Mouse (Mus musculus) gastrocnemius, postnatal 10 days (tissue): ENCODE data around the gene Mpc1. TPM values are rescaled to one million over a fixed set of nuclear protein-coding genes. Genes with fewer than 3 reads are reported as not detected.
"Not testable (repeated sequence)": the region's sequence is repeated elsewhere in the genome, so short reads cannot be mapped to it uniquely, and the experiment has no call there.

Source experiments
- DNase-seq: peaks from one replicate; pipeline ENCODE4 v3.0.0; 2021; ENCODE audit warnings: mixed read lengths
- total RNA-seq, 2 experiments: library from RNA; stranded (reverse); gene quantifications; 2 replicates each; pipeline ENCODE4 v1.2.3; 2021

Mpc1 gene
- total RNA-seq, 2 experiments from 2014 or later, result 206 to 242 TPM

DNA sequence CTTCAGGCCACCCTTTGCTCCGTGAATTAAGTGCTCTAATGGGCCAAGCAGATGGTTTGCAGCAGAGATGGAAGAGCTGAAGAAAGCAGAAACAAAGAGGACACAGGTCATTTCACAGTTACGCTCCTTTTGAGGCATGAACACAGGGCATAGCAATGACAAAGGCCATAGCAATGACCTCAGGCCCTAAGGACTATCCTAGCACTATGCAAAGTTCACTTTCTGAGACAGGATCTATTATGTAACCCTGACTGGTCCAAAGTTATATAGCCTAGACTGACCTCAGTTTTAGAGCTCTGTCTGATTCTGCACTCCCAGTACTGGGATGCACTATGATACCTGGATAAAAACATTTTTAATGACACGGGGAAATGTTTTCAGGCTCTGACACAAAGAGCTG is 4.3 kb upstream of the Mpc1 start:
- DNase-seq, result no peak

DNA sequence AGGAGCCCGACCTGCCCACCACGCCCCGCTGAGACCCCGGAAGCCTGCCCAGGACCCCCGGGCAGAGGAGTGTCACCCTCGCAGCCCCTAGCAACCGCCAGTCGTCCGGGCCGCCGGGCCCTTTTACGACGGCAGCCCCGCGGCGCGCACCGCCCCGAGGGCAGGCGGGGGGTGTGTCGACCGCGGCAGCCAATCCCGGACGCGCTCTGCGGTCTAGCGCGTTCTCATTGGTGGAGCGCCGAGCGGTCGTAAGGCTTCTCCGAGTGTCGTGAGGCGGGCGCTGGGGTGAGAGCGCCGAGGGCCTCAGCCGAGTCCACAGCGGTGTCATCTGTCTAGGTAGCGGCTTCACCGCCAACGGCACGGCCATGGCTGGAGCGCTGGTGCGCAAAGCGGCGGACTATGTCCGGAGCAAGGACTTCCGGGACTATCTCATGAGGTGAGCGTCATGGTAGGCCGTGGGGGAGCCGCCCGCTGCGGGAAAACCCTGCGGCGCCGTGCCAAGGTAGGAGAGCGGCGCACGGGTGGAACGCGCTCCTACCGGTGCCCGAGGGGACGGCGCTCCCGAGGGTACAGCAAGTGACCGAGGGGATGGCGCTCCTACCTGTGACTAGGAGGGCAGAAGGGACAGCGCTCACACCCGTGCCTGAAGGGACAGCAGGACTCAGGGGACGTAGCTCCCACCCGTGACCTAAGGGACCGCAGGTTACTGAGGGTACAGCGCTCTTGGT is 986 bp downstream of the Mpc1 start:
- DNase-seq, result peak; percentile 95

DNA sequence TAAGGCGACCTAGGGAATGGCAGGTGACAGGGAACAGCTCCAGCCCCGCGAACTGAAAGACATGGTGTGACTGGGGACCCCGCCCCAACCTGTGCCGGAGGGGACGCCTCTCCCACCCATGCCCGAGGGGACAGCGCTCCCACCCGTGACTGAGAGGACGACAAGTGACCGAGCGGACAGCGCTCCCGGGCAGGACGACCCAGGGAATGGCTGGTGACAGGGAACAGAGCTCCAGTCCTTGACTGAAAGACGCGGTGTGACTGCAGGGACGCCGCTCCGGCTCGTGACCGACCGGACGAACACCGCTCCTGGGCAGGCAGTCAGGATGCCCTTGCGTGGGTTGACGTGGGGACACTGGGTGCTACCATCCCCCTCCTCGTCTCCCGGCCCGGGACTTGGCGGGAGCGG is 1.6 kb downstream of the Mpc1 start:
- peak; percentile 46 for DNase-seq

DNA sequence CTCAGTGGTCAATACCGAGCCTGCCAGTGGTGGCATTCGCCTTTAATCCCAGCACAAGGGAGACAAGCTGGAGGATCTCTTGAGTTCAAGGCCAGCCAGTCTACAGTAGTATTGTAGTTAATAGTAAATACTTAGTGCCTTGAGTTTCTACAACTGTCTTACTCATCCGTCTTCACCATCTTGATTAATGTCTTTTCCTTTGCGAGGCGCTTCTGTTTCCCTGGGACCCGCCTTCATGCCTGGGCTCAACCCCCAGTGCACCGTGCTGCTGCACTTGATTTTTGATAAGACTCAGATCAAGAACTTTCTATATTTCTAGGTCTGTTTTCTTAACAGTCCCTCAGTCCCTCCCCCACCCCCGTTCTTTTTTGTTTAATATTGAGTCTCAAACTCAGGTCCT is 2.4 kb downstream of the Mpc1 start:
- DNase-seq, result no peak

DNA sequence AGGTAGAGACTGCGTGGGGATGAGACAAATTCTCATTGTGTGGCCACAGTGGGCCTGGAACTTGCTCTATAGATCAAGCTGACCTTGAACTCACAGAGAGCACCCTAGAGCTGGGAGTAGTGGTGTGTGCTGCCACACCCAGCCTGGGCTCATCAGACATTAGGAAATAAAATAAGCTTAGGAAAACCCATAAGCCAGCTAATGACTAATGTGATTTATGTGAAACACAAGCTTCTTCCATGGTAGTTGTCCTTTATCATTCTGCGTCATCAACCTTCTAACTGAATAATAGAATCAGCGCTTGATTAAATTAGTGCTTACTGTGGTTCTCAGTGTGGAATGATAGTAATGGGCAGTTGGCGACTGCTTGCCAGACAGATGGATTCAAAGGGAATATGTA is 4.3 kb downstream of the Mpc1 start:
- no peak for DNase-seq

DNA sequence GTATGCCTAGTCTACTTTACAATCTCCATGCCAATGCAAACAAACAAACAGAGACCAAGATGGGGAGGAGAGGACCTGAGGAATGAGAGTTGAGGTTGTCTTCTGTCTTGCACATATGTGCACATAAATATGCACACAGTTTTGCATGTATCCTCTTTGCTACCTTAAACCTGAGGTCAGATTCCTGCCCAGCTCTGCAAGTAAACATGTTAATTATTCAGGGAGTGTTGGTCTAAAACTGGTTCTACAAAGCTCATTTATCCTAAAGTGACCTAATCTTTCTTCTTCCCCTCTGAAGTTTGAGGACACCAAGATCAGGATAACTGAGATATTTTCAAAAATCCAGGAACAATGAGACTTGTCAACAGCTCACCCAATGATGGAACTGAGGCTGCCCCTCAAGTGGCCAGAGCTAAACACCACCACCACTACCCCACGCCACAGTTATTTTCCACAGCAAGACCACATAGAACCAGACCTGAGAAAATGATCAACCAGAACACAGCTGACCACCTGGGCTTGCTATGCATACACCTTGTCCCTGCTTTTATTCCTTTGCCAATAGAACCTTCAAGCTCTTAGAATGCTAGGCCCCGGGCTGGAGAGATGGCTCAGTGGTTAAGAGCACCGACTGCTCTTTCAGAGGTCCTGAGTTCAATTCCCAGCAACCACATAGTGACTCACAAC is 7.4 kb downstream of the Mpc1 start:
- no peak for DNase-seq

DNA sequence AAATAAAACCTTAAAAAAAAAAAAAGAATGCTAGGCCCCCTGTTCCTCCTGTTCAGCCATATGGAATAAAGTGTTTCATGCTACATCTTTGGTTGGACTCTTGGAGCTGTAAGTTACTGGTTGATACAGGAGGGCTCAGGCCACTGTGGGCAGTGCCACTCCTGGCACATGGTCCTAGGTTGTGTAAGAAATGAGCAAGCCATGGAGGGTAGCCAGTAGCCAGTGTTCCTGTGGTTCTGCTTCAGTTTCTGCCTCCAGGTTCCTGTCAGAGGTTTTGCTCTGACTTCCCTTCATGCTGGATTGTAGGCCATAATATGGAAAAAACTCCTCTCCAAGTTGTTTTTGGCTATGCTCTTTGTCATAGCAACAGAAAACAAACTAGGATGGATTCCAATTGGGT is 8.0 kb downstream of the Mpc1 start:
- no peak for DNase-seq

DNA sequence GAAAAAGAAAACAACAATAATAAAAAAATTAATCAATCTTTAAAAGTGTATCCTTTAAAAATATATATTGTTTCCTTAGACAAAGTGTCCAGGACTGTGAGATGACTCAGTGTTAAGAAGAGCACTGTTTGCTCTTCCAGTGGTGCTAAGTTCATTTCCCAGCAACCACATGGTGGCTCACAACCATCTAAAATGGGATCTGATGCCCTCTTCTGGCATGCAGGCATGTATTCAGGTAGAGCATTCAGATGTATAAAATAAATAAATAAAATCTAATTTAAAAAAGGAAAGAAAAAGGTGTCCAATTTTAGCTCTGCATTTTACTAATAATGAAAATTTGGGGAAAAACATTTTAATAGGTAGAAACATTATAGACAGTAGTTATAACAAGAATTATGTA is 13.1 kb downstream of the Mpc1 start:
- no peak for DNase-seq

DNA sequence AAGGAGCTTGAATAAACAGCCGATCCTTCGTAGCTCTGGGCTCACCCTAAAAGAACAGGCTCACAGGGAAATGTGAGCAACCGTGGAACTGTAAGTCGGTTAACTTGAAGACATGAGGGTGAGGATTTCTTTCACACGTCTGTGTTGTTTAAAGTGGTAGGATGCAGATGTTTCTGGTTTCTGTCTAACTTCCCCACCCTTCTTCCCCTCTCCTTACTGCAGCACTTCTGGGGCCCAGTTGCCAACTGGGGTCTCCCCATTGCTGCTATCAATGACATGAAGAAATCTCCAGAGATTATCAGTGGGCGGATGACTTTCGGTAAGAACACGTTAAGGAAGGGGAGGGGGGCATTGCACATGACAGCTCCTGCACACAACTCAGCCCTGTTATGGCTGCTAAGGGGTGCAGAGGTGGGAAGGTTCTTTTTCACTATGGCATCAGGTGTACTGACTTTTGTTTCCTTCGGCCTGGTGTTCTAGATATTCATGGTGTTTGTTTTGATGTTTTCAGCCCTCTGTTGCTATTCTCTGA is 13.7 kb downstream of the Mpc1 start:
- DNase-seq, result no peak

DNA sequence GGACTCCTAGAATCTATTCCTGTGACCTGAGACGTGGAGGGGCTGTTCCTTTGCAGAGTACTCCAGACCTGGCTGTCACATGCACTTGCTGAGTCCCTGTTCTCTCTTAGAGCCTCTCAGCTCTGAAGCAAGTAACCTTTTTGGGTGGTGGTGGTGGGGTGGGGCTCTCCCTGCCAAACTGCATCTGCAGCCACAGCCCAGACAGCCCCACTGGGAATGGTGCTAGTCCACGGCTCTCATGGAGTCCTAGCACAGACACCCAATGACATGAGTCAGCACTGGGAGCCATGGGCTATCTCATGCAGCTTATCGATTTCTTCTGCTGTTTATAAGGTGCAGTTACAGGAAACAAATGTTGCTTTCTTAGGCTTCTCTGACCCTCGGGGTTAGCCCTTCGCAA is 15.0 kb downstream of the Mpc1 start:
- DNase-seq, result no peak

DNA sequence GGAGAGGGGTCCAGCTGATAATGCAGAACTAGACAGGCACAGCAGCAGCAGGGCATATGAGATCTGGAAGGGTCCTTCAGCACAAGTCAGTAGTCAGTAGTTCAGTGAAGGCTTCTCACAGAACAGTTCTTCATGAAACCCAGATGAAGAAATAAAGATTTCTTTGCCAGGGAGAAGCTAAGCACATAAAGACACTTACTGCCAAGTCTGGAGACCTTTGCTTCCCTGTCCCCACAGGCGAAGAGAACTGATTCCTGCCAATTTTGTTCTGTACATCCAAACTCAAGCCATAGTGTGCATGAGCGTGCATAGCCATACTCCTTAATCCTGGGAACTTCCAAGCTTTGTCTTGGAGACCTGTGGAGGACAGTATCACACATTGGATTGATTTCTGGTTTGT is 15.6 kb downstream of the Mpc1 start:
- DNase-seq, result no peak

DNA sequence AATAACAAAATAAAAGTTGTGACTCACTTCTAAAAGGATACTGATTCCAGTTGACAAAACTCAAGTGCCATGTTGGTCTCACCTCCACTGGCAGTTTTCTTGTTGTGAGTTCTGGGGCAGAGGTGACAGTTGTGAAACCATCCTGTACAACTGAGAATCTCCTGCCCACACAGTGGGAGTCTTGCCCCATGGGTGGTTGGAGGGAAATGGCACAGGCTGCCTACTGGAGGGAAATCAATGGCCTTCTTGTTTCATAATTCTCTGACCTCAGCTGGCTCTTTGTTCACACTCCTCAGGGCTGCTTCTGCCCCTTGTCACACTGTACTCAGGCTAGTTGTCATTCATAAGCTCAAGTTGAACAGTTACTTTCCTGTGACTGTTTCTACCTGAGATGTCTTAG is 16.8 kb downstream of the Mpc1 start:
- no peak for DNase-seq

DNA sequence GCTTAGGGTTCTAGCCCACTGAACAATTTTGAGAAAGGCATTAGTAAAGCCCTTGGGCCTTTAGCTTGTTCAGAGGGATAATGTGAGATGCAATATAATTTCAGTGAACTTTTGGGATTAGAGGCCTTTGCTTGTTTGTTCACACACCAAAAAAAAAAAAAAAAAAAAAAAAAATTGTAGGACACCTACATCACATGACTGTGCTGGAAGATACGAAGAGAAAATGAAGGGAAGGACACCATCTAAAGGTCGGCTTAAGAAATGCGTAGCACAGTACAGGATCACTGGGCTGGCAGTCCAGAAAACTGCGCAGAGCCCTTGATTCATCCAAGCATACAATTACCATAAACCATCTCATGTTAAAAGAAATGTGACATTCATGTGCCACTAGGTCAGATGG is 18.8 kb downstream of the Mpc1 start:
- DNase-seq, result no peak

DNA sequence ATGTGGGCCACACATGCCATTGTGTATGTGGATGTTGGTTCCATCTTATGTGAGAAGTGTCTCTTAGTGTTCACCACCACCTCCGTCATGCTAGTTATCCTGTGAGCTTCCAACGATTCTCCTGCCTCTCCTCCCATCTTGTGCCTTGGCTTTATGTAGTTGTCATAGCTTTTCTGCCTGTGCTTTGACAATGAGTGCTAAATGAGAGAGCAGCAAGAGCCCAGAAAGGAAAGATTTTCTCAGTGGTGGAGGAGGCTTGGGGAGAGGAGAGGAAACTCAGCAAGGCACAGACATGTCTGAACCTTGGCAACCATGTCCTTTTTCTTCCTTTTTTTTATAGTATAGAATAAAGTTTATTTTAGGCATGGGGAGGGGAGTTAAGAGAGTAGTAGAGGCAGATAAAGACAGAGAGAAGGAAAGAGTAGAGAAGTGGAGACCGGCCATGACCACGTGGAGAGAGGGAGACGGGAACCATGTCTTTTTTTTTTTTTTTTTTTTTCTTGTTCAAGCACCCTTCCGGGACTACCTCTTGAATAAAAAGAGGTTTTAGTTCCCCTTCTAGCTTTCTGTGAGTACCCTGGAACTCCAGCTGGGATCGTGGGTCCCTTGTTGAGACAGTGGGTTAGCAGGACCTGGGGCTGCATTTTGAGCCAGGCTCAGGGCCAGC is 20.2 kb downstream of the Mpc1 start:
- no peak for DNase-seq

DNA sequence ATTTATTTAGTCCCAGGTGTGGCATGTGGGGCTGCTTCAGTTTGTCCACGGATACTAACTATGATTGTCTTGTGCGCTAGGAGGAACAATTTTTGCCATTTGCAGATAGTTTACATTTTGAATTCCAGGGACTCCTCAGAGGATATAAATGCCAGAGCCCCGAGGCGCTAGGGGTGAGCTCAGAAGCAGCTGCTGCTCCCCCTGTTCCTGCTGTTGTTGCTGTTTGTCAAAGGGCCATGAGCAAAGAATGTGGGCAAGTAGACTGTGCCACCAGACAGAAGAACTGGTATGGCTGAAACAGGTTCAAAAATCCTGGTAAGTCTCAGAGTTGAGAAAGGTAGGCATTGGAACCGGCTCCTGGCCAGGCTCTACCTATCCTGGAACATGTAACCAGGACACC is 21.0 kb downstream of the Mpc1 start:
- no peak for DNase-seq

DNA sequence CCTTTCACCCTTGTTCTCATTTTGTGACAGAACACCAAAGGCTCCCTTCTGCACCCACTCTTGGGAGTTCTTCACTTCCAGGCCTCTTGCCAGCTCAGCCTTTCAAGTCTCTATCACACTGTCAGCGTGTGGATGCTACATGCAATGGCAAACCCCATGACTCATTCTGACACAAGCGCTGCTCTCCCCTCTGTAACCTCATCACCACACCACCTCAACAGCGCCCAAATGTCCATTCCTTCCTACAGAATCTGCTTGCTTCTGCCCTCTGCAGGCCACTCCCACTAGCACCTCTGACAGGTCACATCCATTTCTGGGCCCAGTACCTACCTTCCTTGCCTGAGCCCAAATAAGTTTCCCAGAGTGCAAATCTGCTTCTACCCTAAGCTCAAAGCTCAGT is 23.1 kb downstream of the Mpc1 start:
- no peak for DNase-seq

DNA sequence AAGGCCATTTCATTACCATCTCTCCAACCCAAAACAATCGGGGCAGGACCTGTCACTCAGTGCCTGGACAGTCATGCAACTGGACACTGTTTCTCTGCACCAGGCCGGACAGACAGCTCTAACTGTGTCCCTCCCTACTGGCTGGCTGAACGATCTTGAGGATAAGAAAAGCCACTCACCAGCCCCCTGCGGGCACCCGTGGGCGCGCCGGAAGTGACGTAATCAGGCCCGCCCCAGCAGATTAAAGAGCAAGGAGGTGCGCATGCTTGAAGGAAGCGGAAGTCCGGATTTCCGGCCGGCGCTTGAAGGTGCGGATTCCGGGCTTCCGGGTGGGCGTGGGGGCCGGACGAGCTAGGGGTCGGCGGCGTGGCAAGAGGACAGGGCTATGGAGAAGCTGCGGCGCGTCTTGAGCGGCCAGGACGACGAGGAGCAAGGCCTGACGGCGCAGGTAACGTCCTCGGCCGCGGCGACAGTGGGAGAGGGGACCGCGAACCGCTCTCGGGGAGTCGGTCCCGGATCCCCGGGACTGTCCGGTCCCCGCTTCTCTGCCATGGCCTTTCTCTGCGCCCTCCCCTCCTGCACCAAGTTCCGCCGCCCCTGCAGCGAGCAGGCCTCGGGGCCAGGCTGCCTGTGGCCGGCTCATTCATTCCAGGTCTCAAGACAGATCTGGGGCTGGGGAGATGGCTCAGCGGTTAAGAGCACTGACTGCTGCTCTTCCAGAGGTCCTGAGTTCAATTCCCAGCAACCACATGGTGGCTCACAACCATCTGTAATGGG is 28.3 kb downstream of the Mpc1 start, which contains the start of gene Sft2d1:
TSS of gene Sft2d1 (plus strand) at position 265 of the 777 bp plus-strand sequence.
- DNase-seq, result peak; percentile 97

DNA sequence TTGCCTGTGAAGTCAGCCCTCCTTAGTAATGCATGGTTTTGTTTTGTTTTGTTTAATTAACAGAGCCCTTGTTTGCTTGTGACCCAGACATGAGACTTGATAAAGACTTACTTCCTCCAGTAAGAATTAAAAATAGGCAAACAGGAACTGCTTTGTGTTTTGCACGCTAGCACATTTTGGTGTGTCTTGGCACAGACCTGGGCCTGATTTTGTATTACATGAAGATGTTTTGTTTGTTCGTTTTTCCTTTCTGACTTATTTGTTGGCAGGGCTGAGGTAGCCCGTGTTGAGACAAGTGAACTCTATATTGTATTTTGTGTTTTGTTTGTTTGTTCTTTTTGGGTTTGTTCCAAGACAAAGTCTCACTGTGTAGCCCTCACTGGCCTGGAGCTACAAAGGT is 29.0 kb downstream of the Mpc1 start:
- no peak for DNase-seq

DNA sequence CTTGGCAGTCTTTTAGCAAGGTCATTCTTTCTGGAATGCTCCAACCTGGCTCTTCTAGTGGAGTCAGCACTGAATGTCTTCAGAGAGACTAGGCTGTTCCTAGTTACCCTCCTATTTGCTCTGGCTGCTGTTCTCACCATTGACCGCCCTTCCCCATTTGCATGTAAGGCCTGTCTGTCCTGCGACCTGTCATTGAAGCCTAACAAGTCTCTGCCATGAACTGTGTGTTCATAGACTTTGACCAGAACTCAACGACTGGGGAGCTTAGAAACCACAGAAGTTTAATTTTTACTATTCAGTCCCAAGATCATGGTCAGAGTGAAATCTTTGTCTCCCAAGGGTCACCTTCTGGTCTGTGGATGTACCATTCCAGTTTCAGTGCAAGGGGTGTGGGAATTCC is 31.3 kb downstream of the Mpc1 start:
- no peak for DNase-seq

DNA sequence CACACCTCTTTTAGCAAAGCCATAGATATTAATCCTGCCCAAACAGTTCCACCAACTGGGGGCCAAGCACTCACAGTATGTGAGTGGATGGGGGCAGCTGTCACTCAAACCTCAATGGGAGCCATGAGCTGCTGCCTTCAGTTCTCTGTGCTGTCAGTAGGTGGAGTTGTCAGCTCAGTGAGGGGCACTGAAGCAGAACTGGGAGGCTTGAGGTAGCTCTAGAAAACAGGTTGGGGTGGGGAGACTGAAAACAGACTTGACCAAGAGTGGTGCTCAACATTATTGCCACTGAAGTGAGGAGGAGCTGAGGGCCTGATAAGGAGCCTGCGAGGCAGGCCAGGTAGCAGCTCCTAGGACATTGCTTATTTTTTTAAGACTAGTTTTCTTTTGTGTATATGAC is 33.5 kb downstream of the Mpc1 start:
- DNase-seq, result no peak

DNA sequence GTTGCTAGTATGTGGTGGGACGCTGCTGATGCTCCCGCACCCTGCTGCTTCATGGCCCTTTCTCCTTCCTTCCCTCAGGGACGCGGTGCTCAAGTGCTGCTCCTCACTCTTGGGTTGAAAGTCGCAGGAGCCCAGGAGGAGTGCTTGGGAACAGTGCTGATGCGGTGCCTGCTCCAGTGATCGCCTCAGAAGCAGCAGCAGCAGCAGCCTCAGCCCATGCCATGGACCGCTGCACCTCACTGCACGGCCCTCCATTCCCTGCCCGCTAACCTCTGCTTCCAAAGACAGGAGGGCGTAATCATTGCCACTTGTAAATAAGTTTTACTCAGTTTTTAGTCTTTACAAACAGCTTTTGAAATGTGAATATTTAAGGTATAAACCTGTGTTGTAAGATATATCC is 44.2 kb downstream of the Mpc1 start:
- not testable (repeated sequence) for DNase-seq

DNA sequence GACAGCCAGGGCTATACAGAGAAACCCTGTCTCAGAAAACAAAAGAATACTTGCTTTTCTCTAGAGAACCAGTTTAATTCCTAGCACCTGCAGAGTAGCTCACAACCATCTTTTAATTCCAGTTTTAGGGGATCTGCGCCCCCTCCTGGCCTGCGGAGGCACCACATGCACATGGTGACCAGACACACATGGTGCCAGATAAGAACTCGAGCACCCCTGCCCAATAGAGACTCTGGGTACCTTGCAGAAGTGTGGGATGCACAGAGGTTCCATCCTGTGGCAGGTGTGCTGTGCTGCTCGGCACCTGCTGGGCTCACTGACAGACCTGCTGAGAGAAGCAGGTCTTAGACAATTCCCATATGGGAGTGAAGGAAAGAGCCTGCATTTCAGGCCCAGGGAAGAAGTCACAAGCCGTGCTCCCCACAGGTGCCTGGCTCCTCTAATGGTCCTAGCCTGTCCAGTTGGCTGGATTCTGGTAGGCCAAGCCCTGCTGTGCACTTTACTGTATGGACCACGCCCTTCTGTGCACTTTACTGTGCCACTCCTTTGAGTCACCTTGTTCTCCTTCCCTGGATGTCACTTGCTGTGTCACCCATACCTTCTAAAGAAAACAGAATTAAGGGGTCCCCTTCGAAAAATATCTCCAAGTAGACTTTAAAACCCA is 45.9 kb downstream of the Mpc1 start:
- DNase-seq, result no peak
